Mouse (Mus musculus): Measurements from ENCODE around the gene Gm8113.
"Not testable (repeated sequence)": the region's sequence is repeated elsewhere in the genome, so short reads cannot be mapped to it uniquely, and the experiment has no call there.

DNA sequence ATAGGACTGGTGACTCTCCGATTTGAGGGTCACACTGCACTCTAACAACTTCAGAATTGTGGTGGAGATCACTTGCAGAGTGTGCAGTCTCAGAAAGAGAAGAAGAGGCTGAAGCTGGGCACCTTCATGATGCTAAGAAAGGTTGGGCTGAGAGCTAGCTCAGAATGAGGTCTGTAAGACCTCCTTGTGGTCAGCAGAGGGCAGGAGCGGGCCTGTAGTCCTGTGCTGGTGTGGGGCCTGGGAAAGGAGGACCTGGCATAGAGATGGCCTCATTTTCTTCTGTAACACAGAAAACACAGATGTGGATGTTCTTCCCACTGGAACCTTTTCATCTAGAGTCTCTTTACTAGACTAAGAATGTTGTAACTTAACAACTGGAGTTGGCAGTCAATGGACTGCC is 47.4 kb upstream of the Gm8113 start:
- TF ChIP-seq POLR2A (IDR thresholded peaks at IDR 0.05; ENCODE audit: control insufficient read depth, extremely low read depth, insufficient read depth, low read length, poor library complexity); CTCF (IDR thresholded peaks at IDR 0.05; ENCODE audit: borderline replicate concordance, control insufficient read depth, extremely low read depth, insufficient read depth, low read length, poor library complexity): not testable (repeated sequence)

Measured in thymus, adult 2 months (tissue).